Mouse (Mus musculus) G1E (cell line): ENCODE measurements around the gene Dpy19l3.

Experiments
- CTCF ChIP-seq: IDR thresholded peaks from 2 replicates; pipeline ENCODE4 v1.5.1; 2012; ENCODE audit warnings: low read depth, low read length, inconsistent platforms, mixed read lengths
- GATA1 ChIP-seq: IDR thresholded peaks from 2 replicates; pipeline ENCODE4 v1.6.1; 2012; ENCODE audit warnings: borderline replicate concordance, low read length, inconsistent platforms, mixed read lengths
- GATA2 ChIP-seq: IDR thresholded peaks from 2 replicates; pipeline ENCODE4 v1.6.1; 2012; ENCODE audit warnings: low read depth, low read length, inconsistent platforms, borderline replicate concordance
- POLR2AphosphoS5 ChIP-seq: IDR thresholded peaks from 2 replicates; pipeline ENCODE4 v1.6.1; 2012; ENCODE audit warnings: low read depth, low read length, inconsistent platforms; ENCODE audit not compliant: insufficient replicate concordance
- TAL1 ChIP-seq: conservative IDR thresholded peaks from 2 replicates; pipeline ENCODE4 v1.6.1; 2012; ENCODE audit warnings: low read depth, low read length, inconsistent platforms, mixed read lengths

DNA sequence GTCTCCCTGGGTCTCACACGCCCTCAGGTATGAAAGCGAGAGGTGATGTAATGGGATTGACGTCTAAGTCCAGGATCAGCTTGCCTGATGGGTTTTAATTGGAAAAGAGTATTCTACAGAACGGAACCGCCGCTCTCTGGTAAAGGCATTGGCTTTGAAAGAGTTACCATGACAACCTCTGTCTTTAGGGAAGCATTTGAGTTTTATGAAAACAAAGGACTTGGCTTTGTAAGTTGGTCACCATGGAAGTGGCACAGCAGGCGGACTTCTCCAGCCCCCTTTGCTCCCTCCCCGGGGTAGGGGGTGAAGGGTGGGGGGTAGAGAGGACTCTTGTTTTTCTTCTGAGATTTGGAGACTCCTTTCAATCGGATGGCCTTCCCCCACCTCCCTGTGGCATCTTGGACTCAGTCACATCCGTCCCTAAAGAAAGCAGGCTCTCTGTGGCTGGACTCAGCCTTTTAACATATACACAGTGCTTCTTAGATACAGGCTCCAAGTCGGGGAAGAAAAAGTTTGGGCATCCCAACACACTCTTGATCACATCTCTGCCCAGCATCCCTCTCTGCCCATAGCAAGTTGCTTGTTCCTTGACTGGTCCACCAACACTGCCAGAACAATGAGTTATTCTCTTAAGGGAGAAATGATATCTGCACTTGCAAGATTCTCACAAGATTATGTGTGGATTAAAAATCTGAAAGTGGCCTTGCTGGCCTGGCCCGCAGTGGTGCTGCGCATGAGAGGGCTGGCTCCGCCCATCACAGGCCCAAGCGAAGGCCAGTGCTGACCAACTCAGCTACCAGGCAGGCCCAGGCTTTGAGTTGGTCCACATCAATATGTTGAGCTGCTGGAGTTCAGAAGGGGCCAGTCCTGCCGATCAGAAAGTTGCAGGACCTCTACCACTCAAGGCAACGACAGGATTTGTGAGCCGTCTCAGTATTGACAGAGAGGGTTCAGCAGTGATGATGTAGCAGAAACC, 85.9 kb downstream of the Dpy19l3 start:
- no peak for TF ChIP-seq TAL1
- TF ChIP-seq CTCF, result no peak
- TF ChIP-seq POLR2AphosphoS5, result no peak
- TF ChIP-seq GATA1, result no peak
- no peak for TF ChIP-seq GATA2
